Mouse (Mus musculus): ENCODE data around the gene Mucl3.

Gene Mucl3

GRCm38 (mm10) chr17:35643609-35644236 is at the start of gene Mucl3:
Gene Mucl3 (minus strand): TSS chr17:35643695.
- no peak for DNase-seq (ENCODE audit: low read depth, low spot score)

- DNase-seq (ENCODE audit: low read depth, low spot score) = no peak
These were observed 48.9 kb upstream of the Mucl3 start for GRCm38 (mm10) chr17:35692368-35692767.

- DNase-seq (ENCODE audit: low read depth, low spot score) = no peak
These were observed 48.3 kb upstream of the Mucl3 start for GRCm38 (mm10) chr17:35691811-35692210.

GRCm38 (mm10) chr17:35689936-35690645 is 46.6 kb upstream of the Mucl3 start:
- no peak for DNase-seq (ENCODE audit: low read depth, low spot score)

- DNase-seq (ENCODE audit: low read depth, low spot score) = no peak
These were observed 45.1 kb upstream of the Mucl3 start for GRCm38 (mm10) chr17:35688347-35689175.

- DNase-seq (ENCODE audit: low read depth, low spot score) = no peak
These were observed 41.6 kb upstream of the Mucl3 start for GRCm38 (mm10) chr17:35685061-35685460.

GRCm38 (mm10) chr17:35681986-35682385 is 38.5 kb upstream of the Mucl3 start:
- no peak for DNase-seq (ENCODE audit: low read depth, low spot score)

GRCm38 (mm10) chr17:35680591-35680990 is 37.1 kb upstream of the Mucl3 start:
- no peak for DNase-seq (ENCODE audit: low read depth, low spot score)

- peak; percentile 92 for DNase-seq (ENCODE audit: low read depth, low spot score)
These were observed 30.0 kb upstream of the Mucl3 start, which contains the start of gene Gtf2h4 for GRCm38 (mm10) chr17:35673416-35674035. Gene Gtf2h4 (minus strand): TSS chr17:35673739.

- no peak for DNase-seq (ENCODE audit: low read depth, low spot score)
These were observed 29.0 kb upstream of the Mucl3 start for GRCm38 (mm10) chr17:35672527-35672926.

GRCm38 (mm10) chr17:35671846-35672245 is 28.4 kb upstream of the Mucl3 start:
- no peak for DNase-seq (ENCODE audit: low read depth, low spot score)

GRCm38 (mm10) chr17:35669731-35670130 is 26.2 kb upstream of the Mucl3 start:
- DNase-seq (ENCODE audit: low read depth, low spot score) = no peak

- peak; percentile 94 for DNase-seq (ENCODE audit: low read depth, low spot score)
These were observed 24.0 kb upstream of the Mucl3 start, which contains the start of gene Vars2 for GRCm38 (mm10) chr17:35667334-35668065. Gene Vars2 (minus strand): TSS chr17:35667592.

GRCm38 (mm10) chr17:35666851-35667256 is 23.4 kb upstream of the Mucl3 start:
- no peak for DNase-seq (ENCODE audit: low read depth, low spot score)

- no peak for DNase-seq (ENCODE audit: low read depth, low spot score)
These were observed 22.5 kb upstream of the Mucl3 start for GRCm38 (mm10) chr17:35665957-35666515.

GRCm38 (mm10) chr17:35653086-35653485 is 9.6 kb upstream of the Mucl3 start:
- DNase-seq (ENCODE audit: low read depth, low spot score) = no peak

GRCm38 (mm10) chr17:35649429-35649828 is 5.9 kb upstream of the Mucl3 start:
- no peak for DNase-seq (ENCODE audit: low read depth, low spot score)

- DNase-seq (ENCODE audit: low read depth, low spot score) = no peak
These were observed 4.1 kb downstream of the Mucl3 start for GRCm38 (mm10) chr17:35639352-35639751.

GRCm38 (mm10) chr17:35638475-35639190 is 4.9 kb downstream of the Mucl3 start:
- peak; percentile 66 for DNase-seq (ENCODE audit: low read depth, low spot score)

- DNase-seq (ENCODE audit: low read depth, low spot score) = no peak
These were observed 7.1 kb downstream of the Mucl3 start for GRCm38 (mm10) chr17:35636363-35636762.
